Mouse (Mus musculus): ENCODE data around the gene Gm20604. TPM values are rescaled to one million over a fixed set of nuclear protein-coding genes. Genes with fewer than 3 reads are reported as not detected.

The Gm20604 gene
- polyA plus RNA-seq, 1 experiment = 5.0 TPM

DNA sequence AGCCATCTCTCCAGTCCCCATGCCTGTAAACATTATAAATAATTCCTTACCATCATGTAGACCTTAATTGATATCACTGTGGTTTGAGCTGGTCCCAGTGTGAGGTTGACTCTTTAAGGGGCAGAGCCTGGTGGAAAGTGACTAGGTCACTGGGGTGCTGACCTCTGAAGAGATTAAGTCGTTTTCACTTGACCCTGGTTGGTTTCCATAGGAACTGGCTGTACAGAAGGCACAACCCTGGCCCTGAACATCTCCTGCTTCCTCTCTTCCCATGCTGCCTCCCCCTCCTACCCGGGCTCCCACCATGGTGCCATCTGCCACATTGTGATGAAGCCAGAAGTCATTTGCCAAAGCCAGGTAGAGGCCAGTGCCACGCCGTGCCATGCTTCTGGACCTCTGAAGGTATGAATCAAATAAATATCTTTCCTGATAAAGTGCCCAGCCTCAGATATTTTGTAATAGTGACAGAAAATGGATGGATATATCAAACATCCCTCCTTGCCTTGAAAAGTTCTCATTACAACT lies 47.6 kb downstream of the Gm20604 start:
- TF ChIP-seq CTCF (IDR thresholded peaks at IDR 0.05; ENCODE audit: low read depth, low read length) (no peak), POLR2A (IDR thresholded peaks at IDR 0.05; ENCODE audit: borderline replicate concordance, low read depth, low read length) (no peak)
- H3K27ac ChIP-seq (ENCODE audit: insufficient read depth, low read depth, low read length) = no peak overlapping the region
- no peak overlapping the region for H3K4me3 ChIP-seq (ENCODE audit: insufficient read depth, low read length)
- H3K4me1 ChIP-seq (ENCODE audit: control insufficient read depth, insufficient read depth, low read length) = peaks cover 1% of the 10 kb centered on the region; the same call in 1 of the 2 replicates

- Histone ChIP-seq H3K27ac (ENCODE audit: insufficient read depth, low read depth, low read length) (no peak overlapping the region), H3K4me3 (ENCODE audit: insufficient read depth, low read length) (no peak overlapping the region), H3K4me1 (ENCODE audit: control insufficient read depth, insufficient read depth, low read length) (peaks cover 2% of the 10 kb centered on the region; the same call in 1 of the 2 replicates)
- TF ChIP-seq POLR2A (IDR thresholded peaks at IDR 0.05; ENCODE audit: borderline replicate concordance, low read depth, low read length) = no peak
- TF ChIP-seq CTCF (IDR thresholded peaks at IDR 0.05; ENCODE audit: low read depth, low read length) = no peak
These were observed 48.6 kb downstream of the Gm20604 start for GRCm38 (mm10) chr12:102709896-102710295.

- H3K27ac ChIP-seq (ENCODE audit: insufficient read depth, low read depth, low read length) = no peak overlapping the region
- TF ChIP-seq CTCF (IDR thresholded peaks at IDR 0.05; ENCODE audit: low read depth, low read length) = no peak
- no peak for TF ChIP-seq POLR2A (IDR thresholded peaks at IDR 0.05; ENCODE audit: borderline replicate concordance, low read depth, low read length)
- no peak overlapping the region for H3K4me3 ChIP-seq (ENCODE audit: insufficient read depth, low read length)
- H3K4me1 ChIP-seq (ENCODE audit: control insufficient read depth, insufficient read depth, low read length) = peaks cover 6% of the 10 kb centered on the region
These were observed 50.3 kb downstream of the Gm20604 start for GRCm38 (mm10) chr12:102708220-102708619.

DNA sequence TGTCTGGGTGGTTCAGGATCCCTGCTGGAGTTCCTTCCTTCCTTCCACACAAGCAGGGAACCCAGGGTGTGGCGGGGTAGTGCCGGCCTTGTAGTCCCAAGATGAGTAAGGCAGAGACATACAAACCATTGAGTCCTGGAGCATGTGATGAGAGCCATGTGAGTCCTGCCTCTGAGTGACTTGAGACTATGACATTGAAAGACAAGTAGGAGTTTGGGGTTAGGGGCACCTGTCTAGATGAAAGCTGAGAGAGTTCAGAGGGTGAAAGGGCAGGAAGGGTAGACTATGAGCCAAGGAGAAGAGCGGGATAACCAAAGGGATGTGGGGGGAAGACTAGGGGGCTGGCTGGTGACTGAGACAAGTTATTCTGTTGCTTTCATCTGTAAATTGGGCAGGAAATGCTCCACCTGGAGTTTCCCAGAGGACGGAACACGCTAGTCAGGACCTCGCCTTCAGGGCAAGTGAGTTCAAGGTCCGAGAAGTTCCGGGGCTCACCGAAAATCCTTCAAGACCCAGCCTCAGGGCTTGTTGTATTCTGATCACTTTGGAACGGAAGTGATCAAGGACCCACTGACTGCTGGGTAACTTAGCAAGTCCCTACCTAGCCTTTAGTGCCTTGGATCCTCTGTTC lies 51.5 kb downstream of the Gm20604 start:
- no peak for TF ChIP-seq POLR2A (IDR thresholded peaks at IDR 0.05; ENCODE audit: borderline replicate concordance, low read depth, low read length)
- TF ChIP-seq CTCF (IDR thresholded peaks at IDR 0.05; ENCODE audit: low read depth, low read length) = no peak
- no peak overlapping the region for H3K4me3 ChIP-seq (ENCODE audit: insufficient read depth, low read length)
- peaks cover 15% of the 10 kb centered on the region for H3K4me1 ChIP-seq (ENCODE audit: control insufficient read depth, insufficient read depth, low read length)
- no peak overlapping the region for H3K27ac ChIP-seq (ENCODE audit: insufficient read depth, low read depth, low read length)

- Histone ChIP-seq H3K27ac (ENCODE audit: insufficient read depth, low read depth, low read length) (no peak overlapping the region), H3K4me3 (ENCODE audit: insufficient read depth, low read length) (peak overlapping the region; percentile 72), H3K4me1 (ENCODE audit: control insufficient read depth, insufficient read depth, low read length) (peaks cover 22% of the 10 kb centered on the region)
- no peak for TF ChIP-seq CTCF (IDR thresholded peaks at IDR 0.05; ENCODE audit: low read depth, low read length)
- TF ChIP-seq POLR2A (IDR thresholded peaks at IDR 0.05; ENCODE audit: borderline replicate concordance, low read depth, low read length) = no peak
These were observed 52.4 kb downstream of the Gm20604 start for GRCm38 (mm10) chr12:102705906-102706640.

DNA sequence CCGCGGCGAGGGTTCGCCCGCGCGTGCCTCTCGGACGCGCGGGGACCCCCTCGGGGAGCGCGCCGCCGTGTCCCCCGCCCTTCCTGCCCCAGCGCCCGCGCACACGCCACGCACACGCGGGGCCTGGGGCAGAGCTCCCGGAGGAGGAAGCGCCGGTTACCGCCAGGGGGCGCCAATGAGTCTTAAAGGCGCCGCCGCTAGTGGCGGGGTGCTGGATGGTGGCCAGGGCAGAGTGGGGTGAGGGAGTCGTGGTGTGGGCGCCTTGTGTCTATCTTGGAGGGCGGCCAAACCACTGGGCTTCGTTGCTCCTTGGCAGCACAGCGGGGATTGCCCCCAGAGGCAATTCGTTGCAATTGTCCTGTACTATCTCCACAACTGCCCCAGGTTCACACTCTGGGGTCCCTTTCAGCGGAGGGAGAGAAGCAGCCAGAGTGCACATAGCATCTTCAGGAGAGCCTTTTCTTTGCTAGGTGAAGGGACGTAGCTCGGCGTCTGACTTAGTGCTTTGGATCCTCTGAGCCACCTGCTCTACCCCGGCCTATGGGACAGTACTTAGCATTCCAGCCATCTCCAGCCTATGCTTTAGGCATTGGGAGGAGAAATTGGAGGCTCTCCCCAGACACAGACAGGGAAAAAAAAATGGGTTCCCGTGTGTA lies 53.1 kb downstream of the Gm20604 start:
- Histone ChIP-seq H3K27ac (ENCODE audit: insufficient read depth, low read depth, low read length) (peak overlapping the region; percentile 61), H3K4me1 (ENCODE audit: control insufficient read depth, insufficient read depth, low read length) (peaks cover 22% of the 10 kb centered on the region), H3K4me3 (ENCODE audit: insufficient read depth, low read length) (peak overlapping the region; percentile 72)
- TF ChIP-seq CTCF (IDR thresholded peaks at IDR 0.05; ENCODE audit: low read depth, low read length) (peak; percentile 87), POLR2A (IDR thresholded peaks at IDR 0.05; ENCODE audit: borderline replicate concordance, low read depth, low read length) (no peak)

- H3K4me3 ChIP-seq (ENCODE audit: insufficient read depth, low read length) = peak within 1 kb of the TSS; percentile 96
- H3K27ac ChIP-seq (ENCODE audit: insufficient read depth, low read depth, low read length) = peak within 1 kb of the TSS; percentile 61
- TF ChIP-seq POLR2A (IDR thresholded peaks at IDR 0.05; ENCODE audit: borderline replicate concordance, low read depth, low read length) (no peak), CTCF (IDR thresholded peaks at IDR 0.05; ENCODE audit: low read depth, low read length) (no peak)
- peaks cover 22% of the 10 kb centered on the region for H3K4me1 ChIP-seq (ENCODE audit: control insufficient read depth, insufficient read depth, low read length)
These were observed 53.8 kb downstream of the Gm20604 start, which contains the start of gene Itpk1 for GRCm38 (mm10) chr12:102704457-102705198. Itpk1 (minus strand) TSS chr12:102704930.

DNA sequence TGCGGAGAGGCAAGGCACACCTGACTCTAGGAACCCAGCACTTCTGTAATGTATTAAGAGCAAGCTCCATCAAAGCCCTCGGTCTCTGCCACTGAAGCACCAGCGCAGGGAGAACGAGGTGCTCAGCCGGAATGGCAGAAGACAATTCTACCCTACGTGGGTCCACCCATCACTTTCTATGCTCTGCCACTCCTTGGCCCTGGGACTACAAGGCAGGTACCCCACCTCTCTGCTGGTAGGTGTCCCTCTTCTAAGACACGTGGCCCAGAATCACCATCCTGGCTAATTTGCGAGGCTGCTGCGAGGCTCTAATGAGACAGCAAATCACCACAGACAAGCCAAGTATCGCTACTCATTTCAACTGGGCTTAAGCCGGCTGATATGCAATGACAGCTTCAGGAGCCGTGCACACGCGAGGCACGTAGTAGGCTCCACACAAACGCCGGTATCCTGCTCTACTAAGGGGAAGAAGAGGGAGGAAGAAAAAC lies 54.5 kb downstream of the Gm20604 start:
- no peak for TF ChIP-seq CTCF (IDR thresholded peaks at IDR 0.05; ENCODE audit: low read depth, low read length)
- TF ChIP-seq POLR2A (IDR thresholded peaks at IDR 0.05; ENCODE audit: borderline replicate concordance, low read depth, low read length) = no peak
- H3K4me3 ChIP-seq (ENCODE audit: insufficient read depth, low read length) = peak overlapping the region; percentile 96
- H3K27ac ChIP-seq (ENCODE audit: insufficient read depth, low read depth, low read length) = no peak overlapping the region
- H3K4me1 ChIP-seq (ENCODE audit: control insufficient read depth, insufficient read depth, low read length) = peaks cover 25% of the 10 kb centered on the region

- H3K27ac ChIP-seq (ENCODE audit: insufficient read depth, low read depth, low read length) = no peak overlapping the region
- peaks cover 28% of the 10 kb centered on the region for H3K4me1 ChIP-seq (ENCODE audit: control insufficient read depth, insufficient read depth, low read length)
- H3K4me3 ChIP-seq (ENCODE audit: insufficient read depth, low read length) = peak overlapping the region; percentile 96
- TF ChIP-seq CTCF (IDR thresholded peaks at IDR 0.05; ENCODE audit: low read depth, low read length) (no peak), POLR2A (IDR thresholded peaks at IDR 0.05; ENCODE audit: borderline replicate concordance, low read depth, low read length) (0 out of 2 replicates have a peak, but pooled peaks have one; percentile 34)
These were observed 55.0 kb downstream of the Gm20604 start for GRCm38 (mm10) chr12:102703441-102703840.

All from bone marrow macrophage, adult 2 months (primary cell).